Mouse (Mus musculus): ENCODE results near the gene Mapkap1. TPM values are rescaled to one million over a fixed set of nuclear protein-coding genes. Genes with fewer than 3 reads are reported as not detected.

The Mapkap1 gene
- polyA plus RNA-seq, 1 experiment from 2014 or later = 74.6 TPM

DNA sequence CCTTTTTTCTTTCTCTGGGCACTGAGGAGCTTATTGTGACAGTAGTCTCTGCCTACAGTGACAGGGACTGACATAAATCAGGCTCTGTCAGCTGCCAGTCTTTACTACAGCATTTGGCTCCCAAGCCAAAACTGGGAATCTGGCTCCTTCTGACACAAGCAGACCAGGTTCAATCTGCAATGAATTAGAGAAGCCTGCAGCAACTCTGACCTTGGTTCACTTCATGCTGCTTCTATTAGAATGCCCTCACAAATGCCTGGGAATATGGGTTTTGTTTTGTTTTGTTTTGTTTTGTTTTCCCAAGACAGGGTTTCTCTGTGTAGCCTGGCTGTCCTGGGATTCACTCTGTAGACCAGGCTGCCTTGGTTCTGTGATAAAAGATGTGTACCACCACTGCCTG is 126.7 kb downstream of the Mapkap1 start:
- H3K27ac ChIP-seq (ENCODE audit: low read length) = no peak overlapping the region
- no peak overlapping the region for H3K9ac ChIP-seq (ENCODE audit: low read length)
- peaks cover 34% of the 10 kb centered on the region for H3K4me1 ChIP-seq (replicated peaks; ENCODE audit: control insufficient read depth, insufficient read depth, low read length)
- no peak for ATAC-seq (ENCODE audit: low read depth)
- H3K36me3 ChIP-seq (ENCODE audit: control insufficient read depth, insufficient read depth, low read length) = no peaks in the 10 kb centered on the region; the same call in 1 of the 2 replicates
- no peaks in the 10 kb centered on the region for H3K27me3 ChIP-seq (ENCODE audit: control insufficient read depth, insufficient read depth, low read depth, low read length)
- no peak overlapping the region for H3K4me2 ChIP-seq (ENCODE audit: low read depth, low read length)
- H3K4me3 ChIP-seq (ENCODE audit: low read length) = no peak overlapping the region
- H3K9me3 ChIP-seq (ENCODE audit: control insufficient read depth, low read length) = no peaks in the 10 kb centered on the region

DNA sequence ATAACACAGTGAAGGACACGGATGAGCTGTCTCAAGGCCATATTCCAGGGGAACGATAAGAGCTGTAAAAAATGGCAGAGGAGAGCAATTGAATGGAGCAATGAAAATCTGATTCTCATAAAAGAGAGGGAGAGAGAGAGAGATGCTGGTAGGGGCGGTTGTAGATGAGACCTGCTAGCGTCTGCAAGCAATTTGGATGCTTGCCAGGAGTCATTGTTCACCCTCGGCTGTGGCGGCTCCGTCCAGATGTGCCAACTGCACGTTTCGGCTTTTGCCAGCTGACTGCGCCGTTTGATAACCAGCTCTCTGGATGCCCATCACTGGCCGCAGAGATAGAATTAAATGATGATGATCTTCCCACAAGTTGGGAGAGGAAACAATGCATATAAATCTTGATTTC is 128.4 kb downstream of the Mapkap1 start:
- 38% methylated on average over 12 of the region's 12 CpGs for WGBS
- no peak overlapping the region for H3K4me2 ChIP-seq (ENCODE audit: low read depth, low read length)

DNA sequence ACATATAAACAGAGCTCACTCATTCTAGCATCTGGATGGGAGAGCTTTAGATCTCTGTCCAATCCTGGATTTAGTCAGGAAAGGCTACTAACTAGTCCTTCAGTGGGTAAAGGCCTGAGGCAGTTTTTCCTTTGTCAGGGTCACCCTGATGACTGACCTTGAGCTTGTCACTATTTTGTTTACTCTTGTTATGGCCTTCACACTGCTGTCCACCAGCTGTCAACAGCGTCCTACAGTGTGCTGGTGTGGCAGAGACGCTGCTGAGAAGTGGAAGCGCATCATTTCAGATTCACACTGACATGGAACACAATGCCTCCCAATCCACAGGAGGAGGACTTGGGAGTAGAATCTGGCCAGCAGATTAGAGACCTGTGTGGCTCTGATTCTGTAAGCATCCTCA is 130.8 kb downstream of the Mapkap1 start:
- H3K36me3 ChIP-seq (ENCODE audit: control insufficient read depth, insufficient read depth, low read length) = no peaks in the 10 kb centered on the region
- WGBS = 78% methylated on average over 3 of the region's 3 CpGs
- no peak for ATAC-seq (ENCODE audit: low read depth)

More for the DNA sequence above, 128.4 kb downstream of the Mapkap1 start:
- no peak overlapping the region for H3K27ac ChIP-seq (ENCODE audit: low read length)
- H3K9ac ChIP-seq (ENCODE audit: low read length) = no peak overlapping the region
- H3K4me1 ChIP-seq (replicated peaks; ENCODE audit: control insufficient read depth, insufficient read depth, low read length) = peaks cover 27% of the 10 kb centered on the region
- no peaks in the 10 kb centered on the region for H3K9me3 ChIP-seq (ENCODE audit: control insufficient read depth, low read length)
- no peaks in the 10 kb centered on the region for H3K27me3 ChIP-seq (ENCODE audit: control insufficient read depth, insufficient read depth, low read depth, low read length)
- no peaks in the 10 kb centered on the region for H3K36me3 ChIP-seq (ENCODE audit: control insufficient read depth, insufficient read depth, low read length)
- no peak overlapping the region for H3K4me3 ChIP-seq (ENCODE audit: low read length)
- ATAC-seq (ENCODE audit: low read depth) = no peak

DNA sequence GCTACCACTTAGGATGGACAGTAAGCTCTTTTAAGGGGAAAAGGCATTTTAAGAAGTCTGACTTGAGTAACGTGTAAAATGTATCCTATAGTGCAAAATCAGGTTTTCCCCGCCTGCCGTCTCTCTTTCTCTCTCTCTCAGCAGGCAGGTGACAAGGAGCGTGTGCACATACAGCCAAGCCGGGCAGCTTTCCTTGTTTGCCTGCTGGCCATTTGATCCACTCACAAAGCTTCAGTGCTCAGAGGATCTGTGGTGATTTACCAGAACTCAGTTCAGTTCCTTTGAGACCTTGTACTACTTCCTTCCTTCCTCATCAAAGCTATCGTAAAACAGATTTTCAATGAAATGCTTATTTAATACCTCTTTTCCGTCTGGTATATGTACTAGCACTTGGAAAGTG is 137.0 kb downstream of the Mapkap1 start:
- Histone ChIP-seq H3K4me2 (ENCODE audit: low read depth, low read length) (no peak overlapping the region), H3K4me1 (replicated peaks; ENCODE audit: control insufficient read depth, insufficient read depth, low read length) (peaks cover 15% of the 10 kb centered on the region), H3K9ac (ENCODE audit: low read length) (no peak overlapping the region), H3K27ac (ENCODE audit: low read length) (peak overlapping the region; percentile 46), H3K9me3 (ENCODE audit: control insufficient read depth, low read length) (no peaks in the 10 kb centered on the region), H3K36me3 (ENCODE audit: control insufficient read depth, insufficient read depth, low read length) (no peaks in the 10 kb centered on the region), H3K27me3 (ENCODE audit: control insufficient read depth, insufficient read depth, low read depth, low read length) (no peaks in the 10 kb centered on the region; the same call in 1 of the 2 replicates), H3K4me3 (ENCODE audit: low read length) (no peak overlapping the region)
- 61% methylated on average over 7 of the region's 7 CpGs for WGBS
- no peak for ATAC-seq (ENCODE audit: low read depth)

More for the DNA sequence above, 130.8 kb downstream of the Mapkap1 start:
- Histone ChIP-seq H3K4me2 (ENCODE audit: low read depth, low read length) (no peak overlapping the region), H3K4me3 (ENCODE audit: low read length) (no peak overlapping the region), H3K27me3 (ENCODE audit: control insufficient read depth, insufficient read depth, low read depth, low read length) (no peaks in the 10 kb centered on the region), H3K9ac (ENCODE audit: low read length) (no peak overlapping the region), H3K4me1 (replicated peaks; ENCODE audit: control insufficient read depth, insufficient read depth, low read length) (peaks cover 6% of the 10 kb centered on the region), H3K27ac (ENCODE audit: low read length) (no peak overlapping the region), H3K9me3 (ENCODE audit: control insufficient read depth, low read length) (no peaks in the 10 kb centered on the region)

DNA sequence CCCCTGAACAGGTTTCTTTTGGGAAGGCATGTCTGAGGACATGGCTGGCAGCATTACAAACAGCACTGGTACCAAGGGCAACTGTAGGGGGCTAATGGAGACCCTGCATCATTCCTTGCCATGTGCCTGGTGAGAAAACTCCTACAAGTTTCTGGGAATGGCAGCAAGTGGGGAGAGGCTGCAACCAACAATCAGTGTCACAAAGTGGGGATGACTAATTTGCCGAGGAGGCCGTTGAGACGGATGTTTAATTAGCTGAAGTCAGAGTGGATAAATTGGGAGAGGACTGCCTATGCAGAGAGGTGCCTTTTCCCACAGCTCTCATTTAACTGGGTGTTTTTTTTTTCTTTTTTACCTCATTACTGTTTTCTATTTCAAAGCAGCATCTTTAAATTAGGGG is 137.4 kb downstream of the Mapkap1 start:
- no peaks in the 10 kb centered on the region; the same call in 1 of the 2 replicates for H3K27me3 ChIP-seq (ENCODE audit: control insufficient read depth, insufficient read depth, low read depth, low read length)
- H3K9ac ChIP-seq (ENCODE audit: low read length) = no peak overlapping the region
- 47% methylated on average over 3 of the region's 3 CpGs for WGBS
- ATAC-seq (ENCODE audit: low read depth) = no peak
- no peaks in the 10 kb centered on the region for H3K36me3 ChIP-seq (ENCODE audit: control insufficient read depth, insufficient read depth, low read length)
- H3K4me1 ChIP-seq (replicated peaks; ENCODE audit: control insufficient read depth, insufficient read depth, low read length) = peaks cover 15% of the 10 kb centered on the region
- H3K4me3 ChIP-seq (ENCODE audit: low read length) = no peak overlapping the region
- H3K4me2 ChIP-seq (ENCODE audit: low read depth, low read length) = no peak overlapping the region
- H3K27ac ChIP-seq (ENCODE audit: low read length) = peak overlapping the region; percentile 46
- H3K9me3 ChIP-seq (ENCODE audit: control insufficient read depth, low read length) = no peaks in the 10 kb centered on the region

DNA sequence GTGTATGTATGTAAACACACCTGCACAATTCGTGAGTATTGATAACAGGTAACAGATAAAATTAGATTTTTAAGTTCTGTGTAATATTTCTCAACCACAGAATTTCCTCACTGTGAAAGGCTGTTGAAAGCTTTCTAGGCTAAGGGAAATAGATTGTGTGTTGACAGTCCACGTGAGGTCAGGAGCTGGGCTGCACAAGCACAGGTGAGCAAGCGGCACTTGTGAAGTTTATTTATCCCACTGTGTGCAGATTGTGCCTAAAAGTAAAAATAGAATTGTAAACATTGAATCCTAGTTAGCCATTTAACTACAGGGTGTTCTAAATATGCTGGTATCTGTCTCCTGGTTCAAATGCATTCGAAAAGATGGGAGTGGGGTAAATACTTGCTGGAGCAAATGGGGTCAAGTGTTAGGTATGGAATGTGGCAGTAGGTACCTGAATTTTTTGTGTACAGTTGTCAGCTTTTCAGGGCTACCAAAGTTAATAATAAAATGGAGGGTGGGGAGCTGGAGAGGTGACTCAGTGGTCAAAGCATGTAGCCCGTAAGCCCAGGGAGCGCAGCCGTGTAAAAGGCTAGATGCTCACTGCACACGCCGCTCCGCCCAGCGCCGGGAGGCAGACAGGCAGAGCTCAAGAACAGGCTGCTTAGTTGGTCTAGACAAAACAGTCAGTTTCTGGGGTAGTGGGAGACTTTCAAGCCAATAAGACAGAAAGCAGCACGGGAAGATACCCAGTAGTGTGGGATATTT is 138.2 kb downstream of the Mapkap1 start:
- peak; percentile 64 for ATAC-seq (ENCODE audit: low read depth)
- no peak overlapping the region for H3K4me2 ChIP-seq (ENCODE audit: low read depth, low read length)
- H3K27ac ChIP-seq (ENCODE audit: low read length) = 0 out of 2 replicates have a peak overlapping the region, but pooled peaks have one; percentile 17
- H3K4me3 ChIP-seq (ENCODE audit: low read length) = no peak overlapping the region
- H3K36me3 ChIP-seq (ENCODE audit: control insufficient read depth, insufficient read depth, low read length) = no peaks in the 10 kb centered on the region
- H3K9ac ChIP-seq (ENCODE audit: low read length) = no peak overlapping the region
- no peaks in the 10 kb centered on the region for H3K9me3 ChIP-seq (ENCODE audit: control insufficient read depth, low read length)
- H3K4me1 ChIP-seq (replicated peaks; ENCODE audit: control insufficient read depth, insufficient read depth, low read length) = peaks cover 19% of the 10 kb centered on the region
- no peaks in the 10 kb centered on the region; the same call in 1 of the 2 replicates for H3K27me3 ChIP-seq (ENCODE audit: control insufficient read depth, insufficient read depth, low read depth, low read length)
- WGBS = 61% methylated on average over 13 of the region's 13 CpGs

DNA sequence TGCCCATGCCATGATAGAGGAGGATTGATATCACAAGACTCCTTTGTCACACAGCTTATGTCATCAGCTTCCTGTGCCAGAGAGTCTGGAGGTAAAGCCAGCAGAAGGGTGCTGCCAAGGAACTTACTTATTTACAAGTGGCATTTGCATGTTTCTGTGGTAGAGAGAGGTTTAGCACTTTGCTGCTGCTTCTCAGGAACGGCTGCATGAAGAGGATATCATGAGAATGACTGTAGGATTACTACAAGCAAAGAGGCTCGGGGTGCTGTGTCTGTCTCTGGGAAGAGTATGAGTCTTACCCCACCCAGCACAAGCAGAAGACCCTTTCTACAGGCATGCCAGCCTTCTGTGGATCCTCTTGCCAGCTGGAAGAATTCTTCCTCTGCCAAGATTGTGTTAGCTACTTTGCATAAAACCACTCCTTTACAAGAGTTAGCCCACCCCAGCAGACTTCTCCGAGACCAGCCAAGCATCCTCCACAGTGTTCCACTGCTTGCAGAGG is 139.7 kb downstream of the Mapkap1 start:
- no peaks in the 10 kb centered on the region; the same call in 1 of the 2 replicates for H3K27me3 ChIP-seq (ENCODE audit: control insufficient read depth, insufficient read depth, low read depth, low read length)
- H3K9ac ChIP-seq (ENCODE audit: low read length) = no peak overlapping the region
- no peak overlapping the region for H3K27ac ChIP-seq (ENCODE audit: low read length)
- no peaks in the 10 kb centered on the region for H3K36me3 ChIP-seq (ENCODE audit: control insufficient read depth, insufficient read depth, low read length)
- peaks cover 19% of the 10 kb centered on the region for H3K4me1 ChIP-seq (replicated peaks; ENCODE audit: control insufficient read depth, insufficient read depth, low read length)
- no peaks in the 10 kb centered on the region for H3K9me3 ChIP-seq (ENCODE audit: control insufficient read depth, low read length)
- no peak overlapping the region for H3K4me2 ChIP-seq (ENCODE audit: low read depth, low read length)
- H3K4me3 ChIP-seq (ENCODE audit: low read length) = no peak overlapping the region
- WGBS = 62% methylated on average over 3 of the region's 3 CpGs
- no peak for ATAC-seq (ENCODE audit: low read depth)

DNA sequence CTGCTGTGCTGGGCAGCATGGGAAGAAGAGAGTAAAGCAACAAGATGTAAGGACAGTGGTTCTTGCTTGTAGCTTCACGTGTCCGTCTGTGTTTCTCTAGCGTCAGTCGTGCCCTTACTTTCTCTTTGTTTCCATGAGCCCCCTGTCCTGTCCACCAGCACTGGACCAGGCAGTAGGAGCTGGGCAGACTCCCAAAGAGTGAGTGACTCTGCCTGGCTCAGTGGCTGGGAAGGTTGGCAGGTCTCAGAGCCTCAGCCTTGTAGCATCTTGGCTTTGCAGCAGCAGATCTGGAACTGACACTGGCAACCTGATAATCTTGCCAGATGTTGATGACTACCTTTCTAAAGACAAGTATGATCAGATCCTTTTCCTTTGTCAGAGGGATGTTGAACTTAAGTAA is 140.9 kb downstream of the Mapkap1 start:
- Histone ChIP-seq H3K36me3 (ENCODE audit: control insufficient read depth, insufficient read depth, low read length) (no peaks in the 10 kb centered on the region), H3K4me3 (ENCODE audit: low read length) (no peak overlapping the region), H3K9me3 (ENCODE audit: control insufficient read depth, low read length) (no peaks in the 10 kb centered on the region), H3K4me2 (ENCODE audit: low read depth, low read length) (no peak overlapping the region), H3K27ac (ENCODE audit: low read length) (no peak overlapping the region), H3K27me3 (ENCODE audit: control insufficient read depth, insufficient read depth, low read depth, low read length) (no peaks in the 10 kb centered on the region; the same call in 1 of the 2 replicates), H3K9ac (ENCODE audit: low read length) (no peak overlapping the region), H3K4me1 (replicated peaks; ENCODE audit: control insufficient read depth, insufficient read depth, low read length) (peaks cover 26% of the 10 kb centered on the region)
- WGBS = 89% methylated on average over 4 of the region's 4 CpGs
- ATAC-seq (ENCODE audit: low read depth) = no peak

DNA sequence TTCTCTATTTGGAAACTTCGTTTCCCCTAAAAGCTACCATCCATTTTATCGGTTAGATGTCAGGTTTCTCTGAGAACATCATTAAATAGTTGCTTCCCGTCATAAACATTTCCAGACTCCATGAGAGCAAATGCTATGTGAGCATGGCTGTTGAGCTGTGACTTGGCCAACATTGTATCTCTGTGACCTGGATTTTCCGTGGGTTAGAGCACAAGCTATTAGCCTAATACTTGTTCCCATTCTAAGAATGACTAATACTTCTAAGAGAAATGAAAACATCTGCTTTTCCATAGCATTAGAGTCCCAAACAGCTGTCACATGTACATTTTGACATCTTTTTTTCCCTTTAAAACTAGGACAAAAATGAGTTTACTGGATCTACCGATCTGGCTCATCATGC is 142.4 kb downstream of the Mapkap1 start:
- Histone ChIP-seq H3K36me3 (ENCODE audit: control insufficient read depth, insufficient read depth, low read length) (no peaks in the 10 kb centered on the region), H3K4me3 (ENCODE audit: low read length) (no peak overlapping the region), H3K9me3 (ENCODE audit: control insufficient read depth, low read length) (no peaks in the 10 kb centered on the region), H3K27me3 (ENCODE audit: control insufficient read depth, insufficient read depth, low read depth, low read length) (no peaks in the 10 kb centered on the region), H3K27ac (ENCODE audit: low read length) (no peak overlapping the region), H3K9ac (ENCODE audit: low read length) (no peak overlapping the region), H3K4me2 (ENCODE audit: low read depth, low read length) (no peak overlapping the region), H3K4me1 (replicated peaks; ENCODE audit: control insufficient read depth, insufficient read depth, low read length) (peaks cover 32% of the 10 kb centered on the region)
- WGBS = 75% methylated on average over 5 of the region's 5 CpGs
- ATAC-seq (ENCODE audit: low read depth) = no peak

Data from lung, embryonic 16.5 days (tissue).